Mouse (Mus musculus) olfactory bulb, adult 2 months (tissue): ENCODE data around the gene Thap7. TPM values are rescaled to one million over a fixed set of nuclear protein-coding genes. Genes with fewer than 3 reads are reported as not detected.

Experiments
- H3K27ac ChIP-seq: fragments of 200-500 bp; 2 replicates; pipeline ENCODE4 v1.5.1; 2012; ENCODE audit warnings: low read depth, low read length; ENCODE audit not compliant: insufficient read depth
- H3K4me1 ChIP-seq: fragments of 200-500 bp; 2 replicates; pipeline ENCODE4 v1.6.1; 2012; ENCODE audit warnings: low read length; ENCODE audit not compliant: control insufficient read depth, insufficient read depth
- H3K4me3 ChIP-seq: fragments of 200-500 bp; 2 replicates; pipeline ENCODE4 v1.5.1; 2012; ENCODE audit warnings: mild to moderate bottlenecking, low read depth, low read length, moderate library complexity; ENCODE audit not compliant: insufficient read depth
- CTCF ChIP-seq: fragments of 200-500 bp; IDR thresholded peaks from 2 replicates; pipeline ENCODE4 v1.5.1; 2012; ENCODE audit warnings: low read depth, mild to moderate bottlenecking, low read length, moderate library complexity; ENCODE audit not compliant: insufficient read depth
- POLR2A ChIP-seq: fragments of 200-500 bp; IDR thresholded peaks from 2 replicates; pipeline ENCODE4 v1.6.1; 2012; ENCODE audit warnings: mild to moderate bottlenecking, low read depth, low read length, moderate library complexity; ENCODE audit not compliant: insufficient read depth
- WGBS: fragments of 180-500 bp; shearing (Covaris S2); methylation state at CpG from one replicate; pipeline ENCODE4 v1.1.7; 2018; 5-methylcytosine and 5-hydroxymethylcytosine counted together
- polyA plus RNA-seq: library from polyadenylated mRNA; stranded (reverse); fragments of >200 nt; gene quantifications from 2 replicates; pipeline ENCODE4 v1.2.4, GENCODE M21; 2012; ENCODE audit warnings: low replicate concordance; ENCODE audit not compliant: missing spikeins, insufficient read depth, insufficient read length

The Thap7 gene
- polyA plus RNA-seq, 1 experiment: not detected

DNA sequence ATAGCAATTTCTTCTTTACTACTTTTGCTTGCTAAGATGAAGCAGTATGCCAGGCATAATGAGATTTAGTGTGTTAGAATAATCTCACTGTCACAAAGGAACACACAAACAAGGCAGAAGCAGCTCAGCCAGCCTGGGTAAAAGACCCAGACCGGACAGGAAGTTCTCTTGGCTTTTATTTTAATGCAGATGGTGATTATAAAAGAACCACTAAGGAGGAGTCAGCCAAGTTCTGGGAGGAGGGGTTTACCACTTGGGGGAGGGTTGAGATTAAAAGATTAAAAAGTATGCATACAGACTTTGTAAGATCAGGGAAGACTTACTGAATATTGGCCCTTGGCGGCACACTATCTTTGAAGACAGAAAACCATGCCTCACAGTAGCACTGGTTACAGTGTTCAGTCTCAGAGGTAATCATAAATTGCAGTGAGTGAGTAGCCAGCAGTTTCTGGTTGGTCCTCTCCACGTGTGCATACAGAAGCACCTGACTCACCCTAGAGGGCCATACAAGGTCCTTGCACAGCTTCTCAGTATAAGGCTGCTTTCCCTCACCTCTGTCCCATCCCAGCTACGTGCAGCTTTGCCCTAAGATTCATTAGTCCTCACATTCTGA, 52.5 kb downstream of the Thap7 start:
- no peak overlapping the region for H3K27ac ChIP-seq
- no peak overlapping the region for H3K4me3 ChIP-seq
- no peak for TF ChIP-seq CTCF
- TF ChIP-seq POLR2A: no peak
- 60% methylated on average over 4 of the region's 4 CpGs for WGBS
- no peaks in the 10 kb centered on the region; the same call in 1 of the 2 replicates for H3K4me1 ChIP-seq

Other genes starting within 250 kb of the Thap7 start
- not detected in 2 replicates for gene Serpind1, start 199.8 kb downstream of the Thap7 start, polyA plus RNA-seq
- not detected in 2 replicates for gene Snap29, start 125.2 kb downstream of the Thap7 start, polyA plus RNA-seq
- 511 TPM in 1 of 2 replicates, not detected in the other for gene Pi4ka, start 124.8 kb downstream of the Thap7 start, polyA plus RNA-seq
- gene Crkl, start 79.1 kb downstream of the Thap7 start, polyA plus RNA-seq: not detected in 2 replicates
- gene Aifm3, start 41.5 kb downstream of the Thap7 start, polyA plus RNA-seq: not detected in 2 replicates
- gene Lztr1, start 22.4 kb downstream of the Thap7 start, polyA plus RNA-seq: not detected in 2 replicates
- gene Lrrc74b, start 30.1 kb upstream of the Thap7 start, polyA plus RNA-seq: not detected in 2 replicates
- gene P2rx6, start 30.7 kb upstream of the Thap7 start, polyA plus RNA-seq: not detected in 2 replicates
- not detected in 2 replicates for gene Slc7a4, start 52.1 kb upstream of the Thap7 start, polyA plus RNA-seq
- gene Smpd4, start 88.2 kb upstream of the Thap7 start, polyA plus RNA-seq: not detected in 2 replicates
- not detected in 2 replicates for gene Ccdc74a, start 115.3 kb upstream of the Thap7 start, polyA plus RNA-seq
- gene Med15, start 201.8 kb upstream of the Thap7 start, polyA plus RNA-seq: not detected in 2 replicates
- gene Klhl22, start 228.5 kb upstream of the Thap7 start, polyA plus RNA-seq: not detected in 2 replicates